Mouse (Mus musculus): ENCODE data around the gene Tvp23a. TPM values are rescaled to one million over a fixed set of nuclear protein-coding genes. Genes with fewer than 3 reads are reported as not detected.

Tvp23a gene
- polyA plus RNA-seq, 1 experiment from 2014 or later, result 22.8 TPM

DNA sequence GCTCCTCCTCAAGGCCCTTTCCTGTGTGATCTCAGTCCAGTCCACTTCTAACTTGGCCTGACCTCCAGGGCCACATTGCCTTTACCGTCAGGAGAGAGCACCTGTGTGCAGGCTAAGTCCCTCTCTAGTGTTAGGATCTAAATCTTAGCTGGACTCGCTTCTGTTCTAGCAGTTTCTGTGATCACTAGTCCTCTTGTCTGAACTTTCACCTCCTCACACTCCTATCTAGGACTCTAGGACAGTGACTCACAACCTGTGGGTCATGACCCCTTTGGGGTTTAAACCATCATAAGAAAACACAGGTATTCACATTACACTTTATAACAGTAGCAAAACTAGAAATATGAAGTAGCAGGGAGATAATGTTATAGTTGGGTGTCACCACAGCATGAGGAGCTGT is 4.7 kb upstream of the Tvp23a start:
- no peak overlapping the region for H3K4me3 ChIP-seq (ENCODE audit: low read depth, low read length)
- no peaks in the 10 kb centered on the region for H3K4me1 ChIP-seq (ENCODE audit: control insufficient read depth, insufficient read depth, low read length)
- no peak overlapping the region for H3K9ac ChIP-seq (replicated peaks; ENCODE audit: low read length)
- WGBS, result 85% methylated on average over 2 of the region's 2 CpGs
- no peak overlapping the region for H3K27ac ChIP-seq (replicated peaks; ENCODE audit: low read depth, low read length)
- H3K9me3 ChIP-seq (replicated peaks; ENCODE audit: control insufficient read depth, low read length), result no peaks in the 10 kb centered on the region
- no peak overlapping the region for H3K4me2 ChIP-seq (ENCODE audit: low read depth, low read length)
- no peaks in the 10 kb centered on the region for H3K27me3 ChIP-seq (ENCODE audit: control insufficient read depth, insufficient read depth, low read length)
- ATAC-seq (replicated peaks; ENCODE audit: insufficient number of reproducible peaks, low FRiP score, low TSS enrichment, low read depth) (no peak), DNase-seq (ENCODE audit: low spot score) (no peak)
- H3K36me3 ChIP-seq (replicated peaks; ENCODE audit: control insufficient read depth, insufficient read depth, low read depth, low read length), result no peaks in the 10 kb centered on the region

DNA sequence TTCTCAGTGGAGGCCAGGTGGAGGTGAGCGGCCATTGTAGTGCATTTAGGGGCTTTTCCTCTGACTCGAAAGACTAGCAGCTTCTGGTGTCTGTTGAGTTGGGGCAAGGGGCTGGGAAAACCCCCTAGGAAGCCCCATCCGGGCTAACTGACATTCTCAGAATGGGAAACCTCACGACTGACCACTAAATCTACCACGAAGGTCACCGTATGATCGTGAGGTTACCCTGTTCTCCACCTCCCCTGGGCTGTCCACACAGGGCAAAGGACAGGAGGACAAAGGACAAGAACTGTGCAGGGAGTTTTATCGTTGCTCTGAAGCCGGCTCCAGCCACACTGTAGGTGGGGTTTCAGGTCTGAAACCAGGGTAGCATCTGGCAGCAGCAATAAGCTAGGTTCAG is 1.8 kb upstream of the Tvp23a start:
- Histone ChIP-seq H3K36me3 (replicated peaks; ENCODE audit: control insufficient read depth, insufficient read depth, low read depth, low read length) (no peaks in the 10 kb centered on the region), H3K4me1 (ENCODE audit: control insufficient read depth, insufficient read depth, low read length) (no peaks in the 10 kb centered on the region), H3K27ac (replicated peaks; ENCODE audit: low read depth, low read length) (no peak overlapping the region), H3K9me3 (replicated peaks; ENCODE audit: control insufficient read depth, low read length) (no peaks in the 10 kb centered on the region), H3K4me3 (ENCODE audit: low read depth, low read length) (no peak overlapping the region), H3K27me3 (ENCODE audit: control insufficient read depth, insufficient read depth, low read length) (no peaks in the 10 kb centered on the region), H3K9ac (replicated peaks; ENCODE audit: low read length) (no peak overlapping the region), H3K4me2 (ENCODE audit: low read depth, low read length) (no peak overlapping the region)
- 79% methylated on average over 9 of the region's 9 CpGs for WGBS
- ATAC-seq (replicated peaks; ENCODE audit: insufficient number of reproducible peaks, low FRiP score, low TSS enrichment, low read depth) (no peak), DNase-seq (ENCODE audit: low spot score) (no peak)

DNA sequence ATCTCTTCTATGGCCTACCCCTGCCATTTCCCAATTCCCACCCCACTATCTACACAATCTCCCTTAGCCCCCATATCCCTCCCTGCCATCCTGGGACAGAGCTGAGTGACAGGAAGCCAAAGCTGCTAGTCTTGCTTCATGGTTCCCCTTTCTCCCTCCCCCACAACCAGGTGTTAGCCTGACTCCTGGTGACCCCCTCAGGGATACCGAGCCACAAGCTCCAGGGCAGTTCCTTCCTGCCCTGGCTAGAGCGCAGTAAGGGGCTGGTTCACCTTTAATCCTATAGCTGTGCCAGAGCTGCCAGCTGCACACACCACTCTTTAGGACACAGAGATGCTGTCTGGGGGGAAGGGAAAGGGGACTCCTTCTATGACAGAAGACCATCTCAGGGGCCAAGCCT is 619 bp upstream of the Tvp23a start:
- DNase-seq (ENCODE audit: low spot score), result no peak

DNA sequence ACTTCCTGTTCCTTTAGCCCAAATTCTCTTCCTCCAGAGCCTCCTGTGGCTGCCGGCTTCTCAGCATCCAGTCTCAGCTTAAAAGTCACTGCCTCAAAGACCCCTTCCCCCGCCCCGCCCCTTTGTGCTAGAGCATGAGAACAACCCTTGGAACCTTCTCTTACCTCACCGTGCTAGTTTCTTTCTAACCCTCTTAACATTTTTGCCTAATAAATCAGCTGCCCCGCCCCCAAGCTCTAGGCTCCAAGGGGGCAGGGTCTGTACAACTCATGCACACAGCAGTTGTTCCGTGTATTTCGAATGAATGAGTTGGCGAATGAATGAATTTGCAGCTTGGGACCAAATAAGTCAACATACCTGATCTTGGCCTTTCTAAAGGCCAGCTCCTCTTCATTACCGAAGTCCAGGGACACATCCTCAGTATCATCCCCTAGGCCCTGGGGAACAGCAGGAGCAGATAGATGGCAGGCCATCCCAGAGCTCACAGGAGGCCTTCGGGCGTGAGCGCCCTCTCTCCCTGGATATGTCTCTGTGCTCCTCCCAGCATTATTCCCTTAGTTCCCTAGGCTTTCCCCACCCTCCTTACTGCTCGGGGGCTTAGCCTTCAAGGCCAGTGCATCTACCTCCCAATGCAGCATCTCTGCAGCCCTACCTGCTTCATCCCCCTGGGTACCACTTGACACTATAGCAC is 444 bp downstream of the Tvp23a start:
- DNase-seq (ENCODE audit: low spot score) (peak; percentile 49), ATAC-seq (replicated peaks; ENCODE audit: insufficient number of reproducible peaks, low FRiP score, low TSS enrichment, low read depth) (peak; percentile 4; the same call in 1 of the 2 replicates)
- Histone ChIP-seq H3K9ac (replicated peaks; ENCODE audit: low read length) (peak overlapping the region; percentile 59), H3K4me1 (ENCODE audit: control insufficient read depth, insufficient read depth, low read length) (no peaks in the 10 kb centered on the region), H3K9me3 (replicated peaks; ENCODE audit: control insufficient read depth, low read length) (no peaks in the 10 kb centered on the region), H3K36me3 (replicated peaks; ENCODE audit: control insufficient read depth, insufficient read depth, low read depth, low read length) (no peaks in the 10 kb centered on the region), H3K4me2 (ENCODE audit: low read depth, low read length) (peak overlapping the region; percentile 81), H3K4me3 (ENCODE audit: low read depth, low read length) (peak overlapping the region; percentile 40), H3K27me3 (ENCODE audit: control insufficient read depth, insufficient read depth, low read length) (no peaks in the 10 kb centered on the region), H3K27ac (replicated peaks; ENCODE audit: low read depth, low read length) (0 out of 2 replicates have a peak overlapping the region, but pooled peaks have one; percentile 2)
- WGBS, result 16% methylated on average over 13 of the region's 13 CpGs

More for the DNA sequence above, 619 bp upstream of the Tvp23a start:
- H3K9me3 ChIP-seq (replicated peaks; ENCODE audit: control insufficient read depth, low read length), result no peaks in the 10 kb centered on the region
- H3K27ac ChIP-seq (replicated peaks; ENCODE audit: low read depth, low read length), result no peak overlapping the region; the same call in 1 of the 2 replicates
- H3K27me3 ChIP-seq (ENCODE audit: control insufficient read depth, insufficient read depth, low read length), result no peaks in the 10 kb centered on the region
- H3K4me1 ChIP-seq (ENCODE audit: control insufficient read depth, insufficient read depth, low read length), result no peaks in the 10 kb centered on the region
- H3K36me3 ChIP-seq (replicated peaks; ENCODE audit: control insufficient read depth, insufficient read depth, low read depth, low read length), result no peaks in the 10 kb centered on the region
- peak overlapping the region; percentile 40 for H3K4me3 ChIP-seq (ENCODE audit: low read depth, low read length)
- peak overlapping the region; percentile 81 for H3K4me2 ChIP-seq (ENCODE audit: low read depth, low read length)
- 54% methylated on average over 2 of the region's 2 CpGs for WGBS
- ATAC-seq (replicated peaks; ENCODE audit: insufficient number of reproducible peaks, low FRiP score, low TSS enrichment, low read depth), result peak; percentile 47; the same call in 1 of the 2 replicates
- H3K9ac ChIP-seq (replicated peaks; ENCODE audit: low read length), result peak overlapping the region; percentile 59

DNA sequence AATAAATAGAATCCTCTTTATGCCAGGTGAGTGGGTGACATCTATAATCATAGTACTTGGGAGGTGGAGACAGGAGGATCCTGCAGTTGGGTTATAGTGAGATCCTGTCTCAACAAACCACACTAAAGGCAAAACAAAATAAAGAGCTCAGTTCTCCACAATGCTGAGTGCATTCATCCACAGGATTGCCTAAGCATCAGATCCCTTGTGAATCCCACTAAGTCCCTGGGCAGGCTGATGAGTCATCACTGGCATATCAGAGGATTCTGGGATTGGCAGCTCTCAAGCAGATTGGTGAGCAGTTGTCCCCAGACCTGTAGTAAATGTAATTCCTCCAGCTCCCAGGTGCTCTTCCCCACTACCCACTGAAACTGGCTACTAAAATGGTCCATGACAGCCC is 3.4 kb downstream of the Tvp23a start:
- no peak for ATAC-seq (replicated peaks; ENCODE audit: insufficient number of reproducible peaks, low FRiP score, low TSS enrichment, low read depth)
- H3K4me2 ChIP-seq (ENCODE audit: low read depth, low read length), result no peak overlapping the region
- no peak overlapping the region for H3K4me3 ChIP-seq (ENCODE audit: low read depth, low read length)
- no peaks in the 10 kb centered on the region for H3K36me3 ChIP-seq (replicated peaks; ENCODE audit: control insufficient read depth, insufficient read depth, low read depth, low read length)
- H3K9ac ChIP-seq (replicated peaks; ENCODE audit: low read length), result no peak overlapping the region
- H3K27me3 ChIP-seq (ENCODE audit: control insufficient read depth, insufficient read depth, low read length), result no peaks in the 10 kb centered on the region
- DNase-seq (ENCODE audit: low spot score), result no peak
- H3K9me3 ChIP-seq (replicated peaks; ENCODE audit: control insufficient read depth, low read length), result no peaks in the 10 kb centered on the region
- no peaks in the 10 kb centered on the region for H3K4me1 ChIP-seq (ENCODE audit: control insufficient read depth, insufficient read depth, low read length)
- H3K27ac ChIP-seq (replicated peaks; ENCODE audit: low read depth, low read length), result no peak overlapping the region

DNA sequence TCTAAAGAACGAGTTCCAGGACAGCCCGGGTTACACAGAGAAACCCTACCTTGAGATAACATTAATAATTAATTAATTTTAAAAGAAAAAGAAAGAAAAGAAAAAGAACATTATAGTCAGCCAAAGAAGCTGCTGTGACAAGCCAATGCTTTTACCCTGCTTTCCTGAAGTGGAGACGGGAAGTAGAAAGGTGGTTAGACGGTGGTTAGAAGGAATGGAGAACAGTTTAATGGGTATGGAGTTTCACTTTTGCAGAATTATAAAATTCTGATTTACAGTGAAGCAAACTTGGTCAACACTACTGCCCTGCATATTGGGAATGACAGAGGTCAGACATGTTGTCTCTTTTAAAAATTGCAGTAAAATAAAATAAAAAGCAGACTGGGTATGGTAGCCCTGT is 5.4 kb downstream of the Tvp23a start:
- no peaks in the 10 kb centered on the region for H3K27me3 ChIP-seq (ENCODE audit: control insufficient read depth, insufficient read depth, low read length)
- H3K9ac ChIP-seq (replicated peaks; ENCODE audit: low read length), result no peak overlapping the region
- no peak overlapping the region for H3K4me3 ChIP-seq (ENCODE audit: low read depth, low read length)
- no peak overlapping the region for H3K27ac ChIP-seq (replicated peaks; ENCODE audit: low read depth, low read length)
- no peak overlapping the region for H3K4me2 ChIP-seq (ENCODE audit: low read depth, low read length)
- no peak for DNase-seq (ENCODE audit: low spot score)
- H3K36me3 ChIP-seq (replicated peaks; ENCODE audit: control insufficient read depth, insufficient read depth, low read depth, low read length), result no peaks in the 10 kb centered on the region
- H3K9me3 ChIP-seq (replicated peaks; ENCODE audit: control insufficient read depth, low read length), result no peaks in the 10 kb centered on the region
- no peaks in the 10 kb centered on the region for H3K4me1 ChIP-seq (ENCODE audit: control insufficient read depth, insufficient read depth, low read length)
- no peak for ATAC-seq (replicated peaks; ENCODE audit: insufficient number of reproducible peaks, low FRiP score, low TSS enrichment, low read depth)
- WGBS, result 91% methylated on average over 4 of the region's 4 CpGs

DNA sequence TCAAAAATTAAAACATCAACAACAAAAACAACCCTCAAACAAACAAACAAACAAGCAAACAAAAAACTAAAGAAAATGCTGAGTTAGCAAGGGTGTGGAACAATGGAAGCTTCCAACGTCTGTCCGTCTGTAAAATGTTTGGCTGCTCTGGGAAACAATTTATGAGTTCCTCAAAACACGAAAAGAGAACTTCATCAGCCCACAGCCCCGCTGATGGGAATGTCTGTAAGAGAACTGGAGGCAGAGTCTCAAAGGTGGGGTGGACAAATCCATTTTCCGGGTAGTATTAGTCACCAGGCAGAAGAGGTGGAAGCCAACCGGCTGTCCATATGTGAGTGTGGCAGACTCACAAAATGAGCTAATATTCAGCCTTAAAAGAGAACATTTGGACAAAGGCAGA is 5.8 kb downstream of the Tvp23a start:
- no peaks in the 10 kb centered on the region for H3K36me3 ChIP-seq (replicated peaks; ENCODE audit: control insufficient read depth, insufficient read depth, low read depth, low read length)
- WGBS, result 86% methylated on average over 6 of the region's 6 CpGs
- no peak overlapping the region for H3K4me3 ChIP-seq (ENCODE audit: low read depth, low read length)
- H3K9ac ChIP-seq (replicated peaks; ENCODE audit: low read length), result no peak overlapping the region
- no peaks in the 10 kb centered on the region for H3K4me1 ChIP-seq (ENCODE audit: control insufficient read depth, insufficient read depth, low read length)
- ATAC-seq (replicated peaks; ENCODE audit: insufficient number of reproducible peaks, low FRiP score, low TSS enrichment, low read depth) (no peak), DNase-seq (ENCODE audit: low spot score) (no peak)
- no peak overlapping the region for H3K4me2 ChIP-seq (ENCODE audit: low read depth, low read length)
- no peak overlapping the region for H3K27ac ChIP-seq (replicated peaks; ENCODE audit: low read depth, low read length)
- no peaks in the 10 kb centered on the region for H3K27me3 ChIP-seq (ENCODE audit: control insufficient read depth, insufficient read depth, low read length)
- no peaks in the 10 kb centered on the region for H3K9me3 ChIP-seq (replicated peaks; ENCODE audit: control insufficient read depth, low read length)

DNA sequence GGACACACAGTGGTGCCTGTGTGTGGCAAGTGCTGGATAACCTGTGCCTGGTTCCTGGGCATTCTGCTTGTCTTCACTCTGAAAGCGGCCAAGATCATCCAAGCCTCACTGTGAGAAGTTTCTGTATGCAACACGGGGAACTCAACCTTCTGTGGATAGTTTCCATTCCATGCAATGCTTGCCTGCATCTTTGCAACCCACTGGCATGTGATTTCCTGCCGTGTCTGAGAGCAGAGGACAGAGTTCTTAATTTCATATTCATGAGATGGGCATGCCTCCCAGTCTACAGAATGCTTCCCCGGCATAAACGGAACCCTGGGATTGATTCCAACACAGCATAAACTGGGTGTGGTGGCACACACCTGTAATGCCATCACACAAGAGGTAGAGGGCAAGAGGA is 9.1 kb downstream of the Tvp23a start:
- no peak for ATAC-seq (replicated peaks; ENCODE audit: insufficient number of reproducible peaks, low FRiP score, low TSS enrichment, low read depth)
- DNase-seq (ENCODE audit: low spot score), result no peak
- H3K27ac ChIP-seq (replicated peaks; ENCODE audit: low read depth, low read length), result no peak overlapping the region
- H3K4me3 ChIP-seq (ENCODE audit: low read depth, low read length), result no peak overlapping the region
- no peaks in the 10 kb centered on the region for H3K9me3 ChIP-seq (replicated peaks; ENCODE audit: control insufficient read depth, low read length)
- no peak overlapping the region for H3K4me2 ChIP-seq (ENCODE audit: low read depth, low read length)
- no peak overlapping the region for H3K9ac ChIP-seq (replicated peaks; ENCODE audit: low read length)
- H3K27me3 ChIP-seq (ENCODE audit: control insufficient read depth, insufficient read depth, low read length), result no peaks in the 10 kb centered on the region
- H3K36me3 ChIP-seq (replicated peaks; ENCODE audit: control insufficient read depth, insufficient read depth, low read depth, low read length), result no peaks in the 10 kb centered on the region
- 87% methylated on average over 5 of the region's 5 CpGs for WGBS
- no peaks in the 10 kb centered on the region for H3K4me1 ChIP-seq (ENCODE audit: control insufficient read depth, insufficient read depth, low read length)
